Mouse (Mus musculus): ENCODE data around the gene Nim1k. TPM values are rescaled to one million over a fixed set of nuclear protein-coding genes. Genes with fewer than 3 reads are reported as not detected.

Nim1k gene
- polyA plus RNA-seq, 1 experiment from 2014 or later: 1.1 TPM

DNA sequence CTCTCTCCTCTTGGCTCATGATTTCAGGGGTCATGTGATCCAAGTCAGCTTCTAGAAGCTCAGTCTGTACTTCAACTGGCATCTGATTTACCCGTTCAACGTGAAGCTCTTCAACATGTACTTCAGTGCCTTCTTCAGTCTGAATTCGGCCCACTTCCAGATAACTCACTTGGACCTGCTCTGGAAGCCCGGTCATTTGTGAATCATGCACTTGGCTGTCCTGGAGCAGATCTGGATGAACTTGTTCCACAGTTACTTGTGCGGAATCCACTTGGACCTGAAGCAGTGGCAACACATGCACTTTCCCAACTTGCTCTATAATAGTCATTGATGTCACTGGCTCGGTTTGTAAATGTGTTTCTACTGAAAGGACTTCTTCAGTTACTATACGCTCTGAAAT is 10.8 kb upstream of the Nim1k start:
- H3K36me3 ChIP-seq (ENCODE audit: control insufficient read depth, insufficient read depth, low read length): peaks cover 55% of the 10 kb centered on the region
- H3K4me3 ChIP-seq (ENCODE audit: low read length): no peak overlapping the region
- H3K4me1 ChIP-seq (ENCODE audit: control insufficient read depth, insufficient read depth, low read length): no peaks in the 10 kb centered on the region
- H3K4me2 ChIP-seq (replicated peaks; ENCODE audit: low read depth, low read length): no peak overlapping the region
- no peak overlapping the region for H3K27ac ChIP-seq (ENCODE audit: low read depth, low read length)
- H3K9ac ChIP-seq (ENCODE audit: low read depth, low read length): no peak overlapping the region
- H3K27me3 ChIP-seq (ENCODE audit: control insufficient read depth, insufficient read depth, low read length): no peaks in the 10 kb centered on the region
- ATAC-seq (ENCODE audit: low FRiP score, low TSS enrichment): no peak
- H3K9me3 ChIP-seq (ENCODE audit: control insufficient read depth, low read length): no peaks in the 10 kb centered on the region
- WGBS: 94% methylated on average over 7 of the region's 7 CpGs

GRCm38 (mm10) chr13:119756831-119757230 is 1.1 kb upstream of the Nim1k start:
- no peaks in the 10 kb centered on the region for H3K27me3 ChIP-seq (ENCODE audit: control insufficient read depth, insufficient read depth, low read length)
- no peak overlapping the region for H3K9ac ChIP-seq (ENCODE audit: low read depth, low read length)
- no peaks in the 10 kb centered on the region for H3K9me3 ChIP-seq (ENCODE audit: control insufficient read depth, low read length)
- H3K4me1 ChIP-seq (ENCODE audit: control insufficient read depth, insufficient read depth, low read length): peaks cover 7% of the 10 kb centered on the region; the same call in 1 of the 2 replicates
- H3K27ac ChIP-seq (ENCODE audit: low read depth, low read length): no peak overlapping the region
- no peak overlapping the region; the same call in 1 of the 2 replicates for H3K4me2 ChIP-seq (replicated peaks; ENCODE audit: low read depth, low read length)
- WGBS: 30% methylated on average over 5 of the region's 5 CpGs
- no peak for ATAC-seq (ENCODE audit: low FRiP score, low TSS enrichment)
- peaks cover 6% of the 10 kb centered on the region; the same call in 1 of the 2 replicates for H3K36me3 ChIP-seq (ENCODE audit: control insufficient read depth, insufficient read depth, low read length)
- H3K4me3 ChIP-seq (ENCODE audit: low read length): no peak overlapping the region

DNA sequence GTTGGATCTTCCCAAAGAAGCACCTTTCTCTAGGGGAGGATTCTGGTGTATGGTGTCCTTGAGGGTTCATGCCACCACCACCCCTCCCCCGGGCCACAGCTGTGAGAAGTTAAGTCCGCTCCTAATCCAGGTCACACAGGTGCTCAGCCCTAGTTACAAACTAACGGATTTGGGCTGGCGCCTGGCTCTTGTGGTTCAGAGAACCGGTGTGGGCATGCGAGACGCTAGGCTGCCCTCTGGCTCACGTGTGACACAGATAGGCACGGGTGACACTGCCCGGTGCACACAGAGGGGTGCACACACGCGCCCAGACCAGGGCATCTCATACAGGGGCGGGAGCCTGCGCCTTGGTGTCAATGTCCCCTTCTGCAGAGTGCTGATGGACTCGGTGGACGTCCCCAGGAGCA is 538 bp downstream of the Nim1k start:
- WGBS: 2% methylated on average over 16 of the region's 16 CpGs
- H3K36me3 ChIP-seq (ENCODE audit: control insufficient read depth, insufficient read depth, low read length): no peaks in the 10 kb centered on the region
- no peaks in the 10 kb centered on the region for H3K27me3 ChIP-seq (ENCODE audit: control insufficient read depth, insufficient read depth, low read length)
- peak overlapping the region; percentile 95 for H3K4me2 ChIP-seq (replicated peaks; ENCODE audit: low read depth, low read length)
- H3K4me3 ChIP-seq (ENCODE audit: low read length): peak overlapping the region; percentile 59
- peak overlapping the region; percentile 65 for H3K9ac ChIP-seq (ENCODE audit: low read depth, low read length)
- ATAC-seq (ENCODE audit: low FRiP score, low TSS enrichment): peak; percentile 73
- peaks cover 7% of the 10 kb centered on the region; the same call in 1 of the 2 replicates for H3K4me1 ChIP-seq (ENCODE audit: control insufficient read depth, insufficient read depth, low read length)
- H3K27ac ChIP-seq (ENCODE audit: low read depth, low read length): no peak overlapping the region
- no peaks in the 10 kb centered on the region for H3K9me3 ChIP-seq (ENCODE audit: control insufficient read depth, low read length)

DNA sequence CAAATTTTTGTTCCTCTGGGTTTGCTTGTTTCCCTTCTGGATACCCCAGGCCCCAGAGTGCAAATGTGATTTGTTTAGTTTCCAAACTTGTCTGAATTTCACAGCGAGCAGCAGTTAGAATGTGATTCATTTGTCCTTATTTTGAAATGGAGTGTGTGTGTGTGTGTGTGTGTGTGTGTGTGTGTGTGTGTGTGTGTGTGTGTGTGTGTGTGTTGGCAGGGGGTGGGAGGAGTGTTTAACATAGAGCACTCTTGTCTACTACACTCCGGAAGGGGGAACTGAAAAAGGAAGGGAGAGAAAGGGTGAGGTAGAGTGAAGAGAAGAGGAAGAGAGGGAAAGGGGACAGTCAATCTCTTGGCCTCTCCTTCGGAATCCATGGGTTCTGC is 1.1 kb downstream of the Nim1k start:
- H3K27me3 ChIP-seq (ENCODE audit: control insufficient read depth, insufficient read depth, low read length): no peaks in the 10 kb centered on the region
- 24% methylated on average over 3 of the region's 3 CpGs for WGBS

DNA sequence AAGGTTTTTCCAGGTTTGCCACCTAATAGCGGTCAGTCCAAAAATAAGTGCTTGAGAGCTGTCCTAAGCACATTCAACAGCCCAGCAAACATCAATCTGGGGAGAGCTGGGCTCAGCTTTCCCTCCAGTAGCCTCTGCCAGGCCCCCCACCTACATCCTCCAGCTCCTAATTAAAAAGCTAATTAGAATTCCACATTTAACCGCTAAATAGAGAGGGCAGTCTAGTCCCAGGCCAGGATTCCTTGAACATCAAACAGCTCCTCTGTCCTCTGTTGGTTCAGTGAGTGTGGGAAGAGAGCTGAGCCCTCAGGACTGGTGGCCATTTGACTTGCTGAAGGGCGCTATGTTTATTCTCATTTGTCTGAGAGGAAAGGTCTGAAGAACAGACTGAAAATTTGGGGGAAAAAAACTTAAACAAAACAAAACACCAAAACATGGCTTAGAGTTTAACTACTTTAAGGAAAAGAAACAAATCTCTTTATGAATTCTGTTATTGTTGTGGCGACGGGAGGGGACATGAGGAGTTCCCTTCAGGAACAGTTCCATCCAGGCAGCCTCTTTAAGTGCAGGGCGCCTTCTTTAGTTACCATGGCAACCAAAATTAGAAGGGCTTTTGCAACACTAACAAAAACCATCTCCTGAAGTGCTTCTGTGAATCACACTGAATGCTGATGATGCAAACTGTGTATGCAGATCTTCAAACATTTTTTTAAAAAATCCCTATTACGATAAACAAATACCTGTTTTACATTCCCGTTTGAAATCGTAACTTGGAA is 1.6 kb downstream of the Nim1k start:
- no peaks in the 10 kb centered on the region for H3K36me3 ChIP-seq (ENCODE audit: control insufficient read depth, insufficient read depth, low read length)

More for the DNA sequence above, 1.1 kb downstream of the Nim1k start:
- no peak for ATAC-seq (ENCODE audit: low FRiP score, low TSS enrichment)
- no peaks in the 10 kb centered on the region for H3K36me3 ChIP-seq (ENCODE audit: control insufficient read depth, insufficient read depth, low read length)
- peaks cover 7% of the 10 kb centered on the region; the same call in 1 of the 2 replicates for H3K4me1 ChIP-seq (ENCODE audit: control insufficient read depth, insufficient read depth, low read length)
- H3K9me3 ChIP-seq (ENCODE audit: control insufficient read depth, low read length): no peaks in the 10 kb centered on the region
- no peak overlapping the region for H3K9ac ChIP-seq (ENCODE audit: low read depth, low read length)
- no peak overlapping the region for H3K27ac ChIP-seq (ENCODE audit: low read depth, low read length)
- H3K4me2 ChIP-seq (replicated peaks; ENCODE audit: low read depth, low read length): no peak overlapping the region; the same call in 1 of the 2 replicates
- H3K4me3 ChIP-seq (ENCODE audit: low read length): no peak overlapping the region; the same call in 1 of the 2 replicates

DNA sequence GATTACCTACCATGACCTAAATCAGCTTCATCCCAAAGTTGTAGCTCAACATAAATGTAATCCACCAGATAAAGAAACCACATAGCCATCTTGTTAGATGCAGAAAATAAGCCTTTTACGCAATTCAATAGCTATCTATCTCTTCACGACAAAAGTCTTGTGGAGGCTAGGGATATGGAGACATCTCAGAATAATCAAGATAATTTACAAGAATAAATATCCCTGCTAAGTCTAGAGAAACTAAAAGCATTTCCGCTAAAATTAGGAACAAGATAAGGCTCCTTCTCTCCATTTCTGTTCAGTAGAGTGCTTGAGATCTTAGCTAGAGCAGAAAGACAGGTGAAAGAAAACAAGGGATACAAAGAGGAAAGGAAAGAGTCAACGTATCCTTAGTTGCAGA is 8.8 kb downstream of the Nim1k start:
- Histone ChIP-seq H3K4me2 (replicated peaks; ENCODE audit: low read depth, low read length) (no peak overlapping the region), H3K36me3 (ENCODE audit: control insufficient read depth, insufficient read depth, low read length) (no peaks in the 10 kb centered on the region), H3K27me3 (ENCODE audit: control insufficient read depth, insufficient read depth, low read length) (no peaks in the 10 kb centered on the region), H3K27ac (ENCODE audit: low read depth, low read length) (no peak overlapping the region), H3K9me3 (ENCODE audit: control insufficient read depth, low read length) (no peaks in the 10 kb centered on the region), H3K4me3 (ENCODE audit: low read length) (no peak overlapping the region), H3K9ac (ENCODE audit: low read depth, low read length) (no peak overlapping the region), H3K4me1 (ENCODE audit: control insufficient read depth, insufficient read depth, low read length) (no peaks in the 10 kb centered on the region)
- ATAC-seq (ENCODE audit: low FRiP score, low TSS enrichment): no peak
- WGBS: 91% methylated on average over 4 of the region's 4 CpGs

More for the DNA sequence above, 1.6 kb downstream of the Nim1k start:
- peaks cover 7% of the 10 kb centered on the region; the same call in 1 of the 2 replicates for H3K4me1 ChIP-seq (ENCODE audit: control insufficient read depth, insufficient read depth, low read length)
- H3K9ac ChIP-seq (ENCODE audit: low read depth, low read length): no peak overlapping the region
- no peaks in the 10 kb centered on the region for H3K9me3 ChIP-seq (ENCODE audit: control insufficient read depth, low read length)
- no peak overlapping the region for H3K27ac ChIP-seq (ENCODE audit: low read depth, low read length)
- H3K4me2 ChIP-seq (replicated peaks; ENCODE audit: low read depth, low read length): no peak overlapping the region
- WGBS: 60% methylated on average over 9 of the region's 9 CpGs
- H3K27me3 ChIP-seq (ENCODE audit: control insufficient read depth, insufficient read depth, low read length): no peaks in the 10 kb centered on the region
- no peak for ATAC-seq (ENCODE audit: low FRiP score, low TSS enrichment)
- H3K4me3 ChIP-seq (ENCODE audit: low read length): no peak overlapping the region

GRCm38 (mm10) chr13:119743470-119743869 is 12.2 kb downstream of the Nim1k start:
- Histone ChIP-seq H3K9ac (ENCODE audit: low read depth, low read length) (no peak overlapping the region), H3K27ac (ENCODE audit: low read depth, low read length) (no peak overlapping the region), H3K4me2 (replicated peaks; ENCODE audit: low read depth, low read length) (no peak overlapping the region), H3K36me3 (ENCODE audit: control insufficient read depth, insufficient read depth, low read length) (no peaks in the 10 kb centered on the region), H3K4me3 (ENCODE audit: low read length) (no peak overlapping the region), H3K4me1 (ENCODE audit: control insufficient read depth, insufficient read depth, low read length) (no peaks in the 10 kb centered on the region), H3K9me3 (ENCODE audit: control insufficient read depth, low read length) (no peaks in the 10 kb centered on the region), H3K27me3 (ENCODE audit: control insufficient read depth, insufficient read depth, low read length) (no peaks in the 10 kb centered on the region)
- 86% methylated on average over 3 of the region's 3 CpGs for WGBS
- ATAC-seq (ENCODE audit: low FRiP score, low TSS enrichment): no peak

- Histone ChIP-seq H3K27ac (ENCODE audit: low read depth, low read length) (no peak overlapping the region), H3K4me1 (ENCODE audit: control insufficient read depth, insufficient read depth, low read length) (no peaks in the 10 kb centered on the region), H3K27me3 (ENCODE audit: control insufficient read depth, insufficient read depth, low read length) (no peaks in the 10 kb centered on the region), H3K36me3 (ENCODE audit: control insufficient read depth, insufficient read depth, low read length) (no peaks in the 10 kb centered on the region), H3K4me2 (replicated peaks; ENCODE audit: low read depth, low read length) (no peak overlapping the region), H3K4me3 (ENCODE audit: low read length) (no peak overlapping the region), H3K9me3 (ENCODE audit: control insufficient read depth, low read length) (no peaks in the 10 kb centered on the region), H3K9ac (ENCODE audit: low read depth, low read length) (no peak overlapping the region)
- 84% methylated on average over 6 of the region's 6 CpGs for WGBS
- ATAC-seq (ENCODE audit: low FRiP score, low TSS enrichment): no peak
Observed at GRCm38 (mm10) chr13:119742711-119743415, 12.8 kb downstream of the Nim1k start.
